Mouse (Mus musculus) limb, embryonic 10.5 days (tissue): ENCODE results near the gene Tet3. TPM values are rescaled to one million over a fixed set of nuclear protein-coding genes. Genes with fewer than 3 reads are reported as not detected.

Experiments
- DNase-seq: peaks from one replicate; pipeline ENCODE4 v3.0.0-alpha.2; 2017; ENCODE audit warnings: low spot score
- H3K27ac ChIP-seq: fragments of 300-500 bp; sonication (generic); 2 replicates; pipeline ENCODE4 v1.5.1; 2016; ENCODE audit warnings: mild to moderate bottlenecking
- H3K27me3 ChIP-seq: fragments of 300-500 bp; sonication (generic); 2 replicates; pipeline ENCODE4 v1.6.1; 2016; ENCODE audit warnings: low read depth, mild to moderate bottlenecking; ENCODE audit not compliant: poor library complexity, severe bottlenecking
- H3K36me3 ChIP-seq: fragments of 300-500 bp; sonication (generic); 2 replicates; pipeline ENCODE4 v1.6.1; 2016; ENCODE audit warnings: mild to moderate bottlenecking, moderate library complexity
- H3K4me1 ChIP-seq: fragments of 300-500 bp; sonication (generic); 2 replicates; pipeline ENCODE4 v1.6.1; 2016
- H3K4me3 ChIP-seq: fragments of 300-500 bp; sonication (generic); 2 replicates; pipeline ENCODE4 v1.5.1; 2016; ENCODE audit warnings: mild to moderate bottlenecking, moderate library complexity
- H3K9me3 ChIP-seq: fragments of 300-500 bp; sonication (generic); replicated peaks from 2 replicates; pipeline ENCODE4 v1.6.1; 2016; ENCODE audit warnings: mild to moderate bottlenecking
- WGBS: fragments of 180-500 bp; shearing (Covaris S2); methylation state at CpG from one replicate; pipeline ENCODE4 v1.1.7; 2016; 5-methylcytosine and 5-hydroxymethylcytosine counted together
- polyA plus RNA-seq: library from polyadenylated mRNA; unstranded; fragments of >200 nt; fragmentation: Nextera tagmentation; extraction: Ambion mirVana; gene quantifications from 2 replicates; pipeline ENCODE4 v1.2.1, GENCODE M21; 2016

Tet3 gene
- polyA plus RNA-seq, 1 experiment from 2014 or later = 42.7 TPM

- Histone ChIP-seq H3K9me3 (no peaks in the 10 kb centered on the region), H3K27me3 (no peaks in the 10 kb centered on the region), H3K27ac (peak overlapping the region; percentile 19; the same call in 1 of the 2 replicates), H3K36me3 (peaks cover 66% of the 10 kb centered on the region), H3K4me3 (no peak overlapping the region), H3K4me1 (peaks cover 45% of the 10 kb centered on the region)
- WGBS = 63% methylated on average over 5 of the region's 5 CpGs
- DNase-seq = no peak
Observed at GRCm38 (mm10) chr6:83427968-83428731, 30.7 kb downstream of the Tet3 start.

- 62% methylated on average over 6 of the region's 6 CpGs for WGBS
- Histone ChIP-seq H3K4me1 (peaks cover 51% of the 10 kb centered on the region), H3K36me3 (peaks cover 63% of the 10 kb centered on the region), H3K9me3 (no peaks in the 10 kb centered on the region), H3K27me3 (no peaks in the 10 kb centered on the region), H3K27ac (no peak overlapping the region), H3K4me3 (no peak overlapping the region)
- DNase-seq = no peak
Observed at GRCm38 (mm10) chr6:83427512-83427911, 31.4 kb downstream of the Tet3 start.

GRCm38 (mm10) chr6:83426576-83426975, 32.3 kb downstream of the Tet3 start:
- no peaks in the 10 kb centered on the region for H3K9me3 ChIP-seq
- H3K27me3 ChIP-seq = no peaks in the 10 kb centered on the region
- H3K36me3 ChIP-seq = peaks cover 68% of the 10 kb centered on the region
- no peak overlapping the region for H3K27ac ChIP-seq
- no peak overlapping the region for H3K4me3 ChIP-seq
- no peak for DNase-seq
- peaks cover 60% of the 10 kb centered on the region for H3K4me1 ChIP-seq
- WGBS = 91% methylated on average over 3 of the region's 3 CpGs

GRCm38 (mm10) chr6:83424053-83424404, 34.9 kb downstream of the Tet3 start:
- H3K27ac ChIP-seq = no peak overlapping the region

GRCm38 (mm10) chr6:83423400-83424052, 35.4 kb downstream of the Tet3 start:
- 30% methylated on average over 8 of the region's 8 CpGs for WGBS

More at GRCm38 (mm10) chr6:83424053-83424404, 34.9 kb downstream of the Tet3 start:
- H3K4me1 ChIP-seq = peaks cover 68% of the 10 kb centered on the region
- H3K27me3 ChIP-seq = no peaks in the 10 kb centered on the region
- DNase-seq = no peak
- no peaks in the 10 kb centered on the region for H3K9me3 ChIP-seq
- no peak overlapping the region for H3K4me3 ChIP-seq
- H3K36me3 ChIP-seq = peaks cover 59% of the 10 kb centered on the region
- 64% methylated on average over 4 of the region's 4 CpGs for WGBS

GRCm38 (mm10) chr6:83421866-83422649, 36.8 kb downstream of the Tet3 start:
- Histone ChIP-seq H3K9me3 (no peaks in the 10 kb centered on the region), H3K27ac (no peak overlapping the region), H3K4me1 (peaks cover 68% of the 10 kb centered on the region), H3K36me3 (peaks cover 43% of the 10 kb centered on the region), H3K27me3 (no peaks in the 10 kb centered on the region), H3K4me3 (no peak overlapping the region)
- no peak for DNase-seq
- 18% methylated on average over 11 of the region's 11 CpGs for WGBS

More at GRCm38 (mm10) chr6:83423400-83424052, 35.4 kb downstream of the Tet3 start:
- Histone ChIP-seq H3K27me3 (no peaks in the 10 kb centered on the region), H3K27ac (no peak overlapping the region), H3K36me3 (peaks cover 55% of the 10 kb centered on the region), H3K4me1 (peaks cover 71% of the 10 kb centered on the region), H3K4me3 (no peak overlapping the region), H3K9me3 (no peaks in the 10 kb centered on the region)
- peak; percentile 60 for DNase-seq

- H3K4me3 ChIP-seq = no peak overlapping the region
- H3K9me3 ChIP-seq = no peaks in the 10 kb centered on the region
- H3K4me1 ChIP-seq = peaks cover 62% of the 10 kb centered on the region
- H3K27ac ChIP-seq = no peak overlapping the region
- WGBS = 89% methylated on average over 3 of the region's 3 CpGs
- no peaks in the 10 kb centered on the region for H3K27me3 ChIP-seq
- H3K36me3 ChIP-seq = peaks cover 42% of the 10 kb centered on the region
- no peak for DNase-seq
Observed at GRCm38 (mm10) chr6:83419516-83419915, 39.4 kb downstream of the Tet3 start.

- no peak overlapping the region for H3K4me3 ChIP-seq
- H3K27ac ChIP-seq = no peak overlapping the region
- H3K36me3 ChIP-seq = peaks cover 54% of the 10 kb centered on the region
- no peak for DNase-seq
- 71% methylated on average over 3 of the region's 3 CpGs for WGBS
- H3K4me1 ChIP-seq = peaks cover 50% of the 10 kb centered on the region
- no peaks in the 10 kb centered on the region for H3K9me3 ChIP-seq
- no peaks in the 10 kb centered on the region for H3K27me3 ChIP-seq
Observed at GRCm38 (mm10) chr6:83417531-83417930, 41.4 kb downstream of the Tet3 start.

GRCm38 (mm10) chr6:83417104-83417502, 41.8 kb downstream of the Tet3 start:
- Histone ChIP-seq H3K27ac (no peak overlapping the region), H3K4me1 (peaks cover 51% of the 10 kb centered on the region), H3K9me3 (no peaks in the 10 kb centered on the region), H3K4me3 (no peak overlapping the region), H3K27me3 (no peaks in the 10 kb centered on the region), H3K36me3 (peaks cover 54% of the 10 kb centered on the region)
- WGBS = 92% methylated on average over 2 of the region's 2 CpGs
- DNase-seq = no peak

GRCm38 (mm10) chr6:83416261-83417103, 42.4 kb downstream of the Tet3 start:
- Histone ChIP-seq H3K4me1 (peaks cover 51% of the 10 kb centered on the region), H3K36me3 (peaks cover 54% of the 10 kb centered on the region), H3K9me3 (no peaks in the 10 kb centered on the region), H3K27ac (no peak overlapping the region), H3K27me3 (no peaks in the 10 kb centered on the region), H3K4me3 (no peak overlapping the region)
- DNase-seq = no peak
- WGBS = 89% methylated on average over 3 of the region's 3 CpGs

GRCm38 (mm10) chr6:83415356-83415940, 43.4 kb downstream of the Tet3 start:
- 93% methylated on average over 12 of the region's 12 CpGs for WGBS
- Histone ChIP-seq H3K4me1 (peaks cover 56% of the 10 kb centered on the region), H3K9me3 (no peaks in the 10 kb centered on the region), H3K27ac (no peak overlapping the region), H3K36me3 (peaks cover 55% of the 10 kb centered on the region), H3K4me3 (no peak overlapping the region), H3K27me3 (no peaks in the 10 kb centered on the region)
- DNase-seq = no peak
